ENCODE assay signal across 8 mouse cellular contexts in genomic region chr5:142821974-142822285, GRCm38 (mm10). TPM values are rescaled to one million over a fixed set of nuclear protein-coding genes. Genes with fewer than 3 reads are reported as not detected.
DNase-seq lines count a peak whose midpoint lies in the region; ATAC-seq and TF ChIP-seq lines count a peak whose summit lies in the region.

No protein-coding gene starts in this region.

- H3K9ac ChIP-seq in heart, embryonic 13.5 days: peak overlapping the region; percentile 98
- H3K9ac ChIP-seq in CH12.LX (ENCODE audit: insufficient read depth, low read depth): no peak overlapping the region
- H3K9ac ChIP-seq in forebrain, embryonic 14.5 days (ENCODE audit: low read length): peak overlapping the region; percentile 99
- no peak overlapping the region for H3K9ac ChIP-seq in liver, embryonic 14.5 days (replicated peaks)

- H3K4me1 ChIP-seq in heart, embryonic 13.5 days: peaks cover 34% of the 10 kb centered on the region
- no peaks in the 10 kb centered on the region; a peak in 1 of 4 replicates for H3K4me1 ChIP-seq in CH12.LX (ENCODE audit: control insufficient read depth in 1 of 2, insufficient read depth in 2 of 2)
- H3K4me1 ChIP-seq in forebrain, embryonic 14.5 days (ENCODE audit: control insufficient read depth, insufficient read depth, low read length): peaks cover 20% of the 10 kb centered on the region
- H3K4me1 ChIP-seq in liver, embryonic 14.5 days (replicated peaks; ENCODE audit: control insufficient read depth in 2 of 2, insufficient read depth in 2 of 2, low read length in 1 of 2): peaks cover 0 to 4% of the 10 kb centered on the region in 2 experiments; a peak in 1 of 4 replicates

- DNase-seq in heart, postnatal 4 days: no peak
- DNase-seq in CH12.LX (ENCODE audit: extremely low read depth): no peak
- no peak for DNase-seq in forebrain, embryonic 14.5 days (ENCODE audit: low spot score)
- no peak for DNase-seq in liver, embryonic 14.5 days (ENCODE audit: low read depth in 3 of 3, low spot score in 3 of 3)
- DNase-seq in cerebellum, postnatal 4 days (ENCODE audit: low spot score in 2 of 2): no peak
- no peak for DNase-seq in thymus, postnatal 4 days
- no peak for DNase-seq in adrenal gland, postnatal 14 days

- TF ChIP-seq CTCF in CH12.LX (conservative IDR thresholded peaks at IDR 0.05 in 1 of 2, IDR thresholded peaks at IDR 0.05 in 1 of 2; ENCODE audit: low read depth in 2 of 2, low read length in 2 of 2): no peak
- TF ChIP-seq CTCF in liver, embryonic 14.5 days (IDR thresholded peaks at IDR 0.05; ENCODE audit: low read depth): no peak

- in situ Hi-C loops in CH12.LX (cut with MboI; ENCODE audit: low pct_ligation_motif_present, low pct_unique_long_range_greater_than_20kb, low sequenced_read_pairs): no loop called here

- ATAC-seq in heart, embryonic 13.5 days (ENCODE audit: extremely low read depth, insufficient number of reproducible peaks, low FRiP score, low TSS enrichment): no peak
- ATAC-seq in forebrain, embryonic 14.5 days: no peak
- no peak for ATAC-seq in liver, embryonic 14.5 days (ENCODE audit: insufficient read depth)

- H3K27ac ChIP-seq in heart, embryonic 13.5 days (replicated peaks): peak overlapping the region; percentile 100
- no peak overlapping the region for H3K27ac ChIP-seq in CH12.LX (ENCODE audit: insufficient read depth, low read depth)
- H3K27ac ChIP-seq in forebrain, embryonic 14.5 days (ENCODE audit: low read depth, low read length): peak overlapping the region; percentile 100
- no peak overlapping the region for H3K27ac ChIP-seq in liver, embryonic 14.5 days

- H3K4me2 ChIP-seq in heart, embryonic 13.5 days: peak overlapping the region; percentile 76
- no peak overlapping the region for H3K4me2 ChIP-seq in CH12.LX (ENCODE audit: insufficient read depth, low read depth, poor library complexity, severe bottlenecking)
- peak overlapping the region; percentile 96 for H3K4me2 ChIP-seq in forebrain, embryonic 14.5 days (ENCODE audit: low read length)
- peak overlapping the region; percentile 71 for H3K4me2 ChIP-seq in liver, embryonic 14.5 days (ENCODE audit: low read depth)

- no peaks in the 10 kb centered on the region for H3K36me3 ChIP-seq in heart, embryonic 13.5 days
- H3K36me3 ChIP-seq in CH12.LX (replicated peaks in 1 of 2; ENCODE audit: control insufficient read depth in 1 of 2, insufficient read depth in 1 of 2, low read length in 1 of 2): no peaks in the 10 kb centered on the region
- no peaks in the 10 kb centered on the region for H3K36me3 ChIP-seq in forebrain, embryonic 14.5 days (ENCODE audit: control insufficient read depth, insufficient read depth, low read length)
- H3K36me3 ChIP-seq in liver, embryonic 14.5 days (replicated peaks; ENCODE audit: control insufficient read depth, insufficient read depth, low read depth): no peaks in the 10 kb centered on the region

- H3K27me3 ChIP-seq in heart, embryonic 13.5 days (replicated peaks): no peaks in the 10 kb centered on the region
- H3K27me3 ChIP-seq in CH12.LX (replicated peaks): peaks cover 64% of the 10 kb centered on the region
- H3K27me3 ChIP-seq in forebrain, embryonic 14.5 days (replicated peaks; ENCODE audit: control insufficient read depth, insufficient read depth, low read length): no peaks in the 10 kb centered on the region
- H3K27me3 ChIP-seq in liver, embryonic 14.5 days (ENCODE audit: control insufficient read depth, insufficient read depth, low read length): peaks cover 81% of the 10 kb centered on the region

- TF ChIP-seq RAD21 in CH12.LX (IDR thresholded peaks at IDR 0.05; ENCODE audit: low read depth, low read length): no peak

- no peak for TF ChIP-seq POLR2A in CH12.LX (IDR thresholded peaks at IDR 0.05; ENCODE audit: low read depth, low read length)

- dilution Hi-C loops in CH12.LX (cut with MboI; ENCODE audit: extremely low pct_ligation_motif_present, extremely low pct_unique_long_range_greater_than_20kb, low sequenced_read_pairs): no loop called here

- H3K9me3 ChIP-seq in heart, embryonic 13.5 days: no peaks in the 10 kb centered on the region
- H3K9me3 ChIP-seq in CH12.LX (replicated peaks; ENCODE audit: low read length): peaks cover 2% of the 10 kb centered on the region
- H3K9me3 ChIP-seq in forebrain, embryonic 14.5 days (replicated peaks; ENCODE audit: control insufficient read depth, low read length): no peaks in the 10 kb centered on the region
- no peaks in the 10 kb centered on the region for H3K9me3 ChIP-seq in liver, embryonic 14.5 days (ENCODE audit: control insufficient read depth, low read length)

- peak overlapping the region; percentile 94 for H3K4me3 ChIP-seq in heart, embryonic 13.5 days
- H3K4me3 ChIP-seq in CH12.LX (replicated peaks in 1 of 3; ENCODE audit: low read depth in 2 of 3, low read length in 2 of 3, poor library complexity in 1 of 3): peak overlapping the region in 2 of 3 experiments; percentile 43 to 53
- peak overlapping the region; percentile 62 for H3K4me3 ChIP-seq in forebrain, embryonic 14.5 days (ENCODE audit: low read depth, low read length)
- H3K4me3 ChIP-seq in liver, embryonic 14.5 days (ENCODE audit: insufficient read depth in 1 of 2, low read depth in 2 of 2, low read length in 2 of 2): peak overlapping the region; percentile 50 to 59

- H3K79me2 ChIP-seq in CH12.LX (replicated peaks; ENCODE audit: control insufficient read depth, extremely low read depth, insufficient read depth, poor library complexity, severe bottlenecking): no peaks in the 10 kb centered on the region

- WGBS in heart, embryonic 13.5 days: under 1% methylated on average over 9 of the region's 9 CpGs
- under 1% methylated on average over 9 of the region's 9 CpGs for whole genome bisulfite sequencing in forebrain, embryonic 14.5 days
- 2% methylated on average over 9 of the region's 9 CpGs for WGBS in liver, embryonic 14.5 days (ENCODE audit: insufficient replicate concordance)

- TF ChIP-seq EP300 in CH12.LX (IDR thresholded peaks at IDR 0.05; ENCODE audit: low read length): no peak
- TF ChIP-seq EP300 in liver, embryonic 14.5 days (IDR thresholded peaks at IDR 0.05; ENCODE audit: low read depth): no peak

TF ChIP-seq in CH12.LX, 34 proteins besides CTCF, POLR2A, EP300 and RAD21:
- TF ChIP-seq NRF1 (IDR thresholded peaks at IDR 0.05; ENCODE audit: low read depth, low read length) (no peak), HCFC1 (IDR thresholded peaks at IDR 0.05; ENCODE audit: low read depth, low read length) (no peak), RCOR1 (conservative IDR thresholded peaks at IDR 0.05; ENCODE audit: low read depth, low read length) (no peak), USF2 (conservative IDR thresholded peaks at IDR 0.05; ENCODE audit: low read depth, low read length) (no peak), MAZ (IDR thresholded peaks at IDR 0.05; ENCODE audit: low read depth, low read length) (no peak), KAT2A (IDR thresholded peaks at IDR 0.05; ENCODE audit: insufficient replicate concordance, low read length) (no peak), ZMIZ1 (IDR thresholded peaks at IDR 0.05; ENCODE audit: low read depth, low read length) (no peak), MEF2A (IDR thresholded peaks at IDR 0.05; ENCODE audit: borderline replicate concordance, low read depth, low read length) (no peak), IRF4 (IDR thresholded peaks at IDR 0.05; ENCODE audit: low read depth, low read length) (no peak), TBP (conservative IDR thresholded peaks at IDR 0.05; ENCODE audit: low read depth, low read length) (no peak), JUN (IDR thresholded peaks at IDR 0.05; ENCODE audit: insufficient read depth, low read depth, low read length) (no peak), E2F4 (IDR thresholded peaks at IDR 0.05; ENCODE audit: insufficient replicate concordance, low read depth, low read length) (no peak), POLR2AphosphoS2 (IDR thresholded peaks at IDR 0.05; ENCODE audit: low read depth, low read length) (no peak), MYC (IDR thresholded peaks at IDR 0.05; ENCODE audit: low read depth, low read length) (no peak), CHD2 (IDR thresholded peaks at IDR 0.05; ENCODE audit: low read length) (no peak), ZC3H11A (IDR thresholded peaks at IDR 0.05; ENCODE audit: low read depth, low read length) (no peak), USF1 (IDR thresholded peaks at IDR 0.05; ENCODE audit: low read depth, low read length) (no peak)
TF ChIP-seq in CH12.LX: peak in this region for 0.

RNA-seq across cellular contexts. Expression of gene Tnrc18, which starts 4.5 kb away (rescaled TPM):
- 15.9 and 18.6 TPM in 2 replicates for polyA plus RNA-seq in heart, embryonic 13.5 days (2015; fragmentation: Nextera tagmentation; extraction: Ambion mirVana)
- 100 to 1,000 TPM; 113 TPM for total RNA-seq in heart, postnatal 4 days (2021)
- total RNA-seq in CH12.LX (2012; rRNA removed): 5.2 and 5.4 TPM in 2 replicates
- 0.71 and 0.80 TPM in 2 replicates for total RNA-seq in CH12.LX (2014; rRNA removed)
- polyA plus RNA-seq in CH12.LX (2012; ENCODE audit: insufficient read length, low read depth): 7.7 and 8.0 TPM in 2 replicates
- polyA plus RNA-seq in forebrain, embryonic 14.5 days (2014; fragmentation: Nextera tagmentation; extraction: Ambion mirVana): 27.5 and 36.6 TPM in 2 replicates
- 2.3 and 2.8 TPM in 2 replicates for polyA plus RNA-seq in liver, embryonic 14.5 days (2012; rRNA removed)
- polyA plus RNA-seq in liver, embryonic 14.5 days (2014; fragmentation: Nextera tagmentation; extraction: Ambion mirVana): 2.9 and 3.4 TPM in 2 replicates
- 86.0 and 91.0 TPM in 2 replicates for total RNA-seq in adrenal gland, postnatal 14 days (2021)

Comparison
In these comparisons a context has a peak if more than half of its experiments do, and no peak if none do; other contexts are left out.
1. H3K27ac ChIP-seq: peak in heart, embryonic 13.5 days (single experiment) and forebrain, embryonic 14.5 days (single experiment); none in CH12.LX (single experiment) and liver, embryonic 14.5 days (single experiment).
2. H3K9ac ChIP-seq: peak in heart, embryonic 13.5 days (single experiment) and forebrain, embryonic 14.5 days (single experiment); none in CH12.LX (single experiment) and liver, embryonic 14.5 days (single experiment).
3. Peak in every context shown above with its lines, with median percentiles within 50 percentile points of each other: H3K4me3 ChIP-seq.